Mouse (Mus musculus) embryonic stem cell, embryonic (primary cell): ENCODE data around the gene Olfr1454.

Experiments
- CTCF ChIA-PET, 4 experiments: fragments of 300-600 bp in 2 of 4; fragments of 350-600 bp in 2 of 4; sonication (Branson Sonifier 250); formaldehyde crosslinking; loops; one replicate each; lab custom pipeline; 2022; ENCODE audit warnings: inconsistent platforms in 2 of 4; lab: Charles Lee
- POLR2A ChIA-PET, 4 experiments: fragments of 300-600 bp in 2 of 4; fragments of 350-600 bp in 2 of 4; sonication (Branson Sonifier 250); formaldehyde crosslinking; loops; one replicate each; lab custom pipeline; 2022; ENCODE audit warnings: antibody characterized with exemption in 4 of 4, inconsistent platforms in 1 of 4; lab: Charles Lee

Olfr1454 gene

GRCm38 (mm10) chr19:13060310-13060709 is at the start of gene Olfr1454:
TSS of gene Olfr1454 (plus strand) at chr19:13060610.
- POLR2A ChIA-PET: no interaction called here
- CTCF ChIA-PET: no interaction called here

DNA sequence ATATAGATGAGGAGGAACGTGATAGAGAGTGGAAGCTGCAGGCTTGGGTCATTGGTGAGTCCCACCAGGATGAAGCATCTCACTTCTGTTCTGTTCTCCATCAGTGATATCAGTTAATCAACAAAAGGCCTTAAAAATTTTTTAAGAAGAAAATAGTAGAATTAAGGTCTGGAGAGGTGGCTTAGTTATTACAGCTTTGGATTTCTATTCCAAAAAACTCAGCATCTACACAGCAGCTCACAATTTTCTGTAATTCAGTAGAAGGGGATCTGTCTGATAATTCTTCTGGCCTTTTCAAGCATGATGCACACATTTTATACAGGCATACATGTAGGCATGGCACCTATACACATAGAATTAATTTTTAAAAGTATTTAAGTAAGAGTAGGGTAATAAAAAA is 32.2 kb upstream of the Olfr1454 start, which contains the start of gene Olfr1453:
Olfr1453 (minus strand) TSS at position 101 of the 400 bp plus-strand sequence.
- CTCF ChIA-PET: no interaction called here
- POLR2A ChIA-PET: no interaction called here

- ChIA-PET CTCF (no interaction called here), POLR2A (no interaction called here)
These were observed 33.5 kb downstream of the Olfr1454 start for GRCm38 (mm10) chr19:13093908-13094307.

DNA sequence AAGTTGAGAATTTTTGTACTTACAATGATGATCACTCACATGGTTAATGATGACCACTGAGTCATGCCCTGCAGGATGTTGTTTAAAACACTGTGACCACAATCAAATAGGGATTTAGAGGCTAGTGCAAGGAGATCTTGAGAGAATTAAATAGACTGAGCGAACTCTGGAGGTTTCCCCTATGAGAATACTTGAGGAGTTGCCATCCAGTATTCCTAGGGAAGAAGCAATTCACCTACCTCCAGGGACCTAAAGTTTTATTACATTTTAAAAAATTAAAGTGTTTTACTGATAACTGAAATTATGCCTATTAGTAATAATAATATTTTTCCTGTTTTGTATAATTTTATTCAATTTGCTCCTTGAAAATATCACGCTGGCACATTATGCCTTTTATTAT is 37.4 kb downstream of the Olfr1454 start, which contains the start of gene Olfr1457:
Olfr1457 (minus strand) TSS at position 101 of the 400 bp plus-strand sequence.
- ChIA-PET CTCF (no interaction called here), POLR2A (no interaction called here)

GRCm38 (mm10) chr19:13106675-13107074 is 46.3 kb downstream of the Olfr1454 start, which contains the start of gene Olfr1458:
TSS of gene Olfr1458 (minus strand) at chr19:13106775.
- ChIA-PET POLR2A (no interaction called here), CTCF (interaction anchor here in 1 of 4 experiments (0.5 kb wide), 1 partner anchor 777 kb away, joined by 4 read pairs; no protein-coding TSS in a partner anchor)
